Mouse (Mus musculus) lung, adult 18-20 months (tissue): ENCODE data around the gene Mical1.

Source experiments
- DNase-seq, 2 experiments: peaks; one replicate each; pipeline ENCODE4 v3.0.0; 2022; ENCODE audit warnings: mixed read lengths in 2 of 2

The Mical1 gene

DNA sequence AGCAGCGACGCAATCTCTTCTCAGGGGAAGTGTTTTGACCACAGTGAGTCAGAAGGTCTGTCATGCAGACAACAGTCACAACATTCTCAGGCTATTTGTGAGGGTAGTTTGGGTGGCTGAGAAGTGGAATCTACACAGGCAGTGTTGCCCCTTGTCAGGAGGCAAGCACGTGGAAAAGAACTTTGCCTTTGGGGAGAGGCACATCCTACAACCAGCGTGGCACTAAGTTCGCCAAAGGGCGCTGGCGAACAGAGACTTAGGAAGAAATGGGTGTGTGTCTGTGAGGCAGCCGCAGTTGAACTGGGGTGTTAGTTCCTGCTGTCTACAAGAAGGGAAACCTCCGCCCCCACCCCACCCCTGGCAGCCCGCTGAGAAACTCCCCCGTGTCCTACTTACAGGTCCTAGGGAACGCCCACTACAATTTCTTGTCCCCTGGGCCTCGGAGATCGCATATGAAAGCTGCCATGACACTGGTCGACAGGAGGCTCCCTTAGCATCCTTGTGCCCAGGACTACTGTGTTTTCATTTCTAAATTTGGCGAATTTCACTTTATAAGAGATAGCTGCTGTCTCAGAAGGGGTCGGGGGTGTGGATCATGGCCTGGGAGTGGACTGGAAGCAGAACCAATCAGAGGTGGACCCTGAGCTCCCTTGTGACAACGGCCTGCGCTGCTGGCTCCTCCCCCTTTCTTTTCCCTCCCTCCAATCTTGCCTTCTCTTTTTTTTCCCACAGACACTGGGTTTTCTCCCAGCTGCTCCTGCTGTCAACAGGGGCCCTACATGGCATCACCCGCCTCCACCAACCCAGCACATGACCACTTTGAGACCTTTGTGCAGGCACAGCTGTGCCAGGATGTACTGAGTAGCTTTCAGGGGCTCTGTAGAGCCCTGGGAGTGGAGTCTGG, 1.4 kb downstream of the Mical1 start:
- DNase-seq, result peak; percentile 80 to 83

DNA sequence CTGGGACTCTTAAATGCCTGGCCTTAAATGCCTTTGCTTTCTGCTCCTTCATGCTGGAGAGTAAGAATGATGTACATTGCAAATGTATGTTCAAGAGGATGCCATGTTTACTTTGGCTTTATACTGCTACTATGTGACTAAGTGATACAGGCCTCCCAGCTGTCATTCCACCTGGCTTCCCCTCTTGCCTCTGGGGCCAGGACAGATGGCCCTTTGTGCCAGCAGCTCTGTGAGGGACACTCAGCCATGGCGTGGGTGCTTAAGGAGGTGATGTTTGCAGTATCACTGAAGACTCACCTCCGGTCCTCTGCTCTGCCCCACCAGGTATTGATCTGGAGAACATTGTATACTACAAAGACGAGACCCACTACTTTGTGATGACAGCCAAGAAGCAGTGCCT, 3.8 kb downstream of the Mical1 start:
- DNase-seq, result no peak

DNA sequence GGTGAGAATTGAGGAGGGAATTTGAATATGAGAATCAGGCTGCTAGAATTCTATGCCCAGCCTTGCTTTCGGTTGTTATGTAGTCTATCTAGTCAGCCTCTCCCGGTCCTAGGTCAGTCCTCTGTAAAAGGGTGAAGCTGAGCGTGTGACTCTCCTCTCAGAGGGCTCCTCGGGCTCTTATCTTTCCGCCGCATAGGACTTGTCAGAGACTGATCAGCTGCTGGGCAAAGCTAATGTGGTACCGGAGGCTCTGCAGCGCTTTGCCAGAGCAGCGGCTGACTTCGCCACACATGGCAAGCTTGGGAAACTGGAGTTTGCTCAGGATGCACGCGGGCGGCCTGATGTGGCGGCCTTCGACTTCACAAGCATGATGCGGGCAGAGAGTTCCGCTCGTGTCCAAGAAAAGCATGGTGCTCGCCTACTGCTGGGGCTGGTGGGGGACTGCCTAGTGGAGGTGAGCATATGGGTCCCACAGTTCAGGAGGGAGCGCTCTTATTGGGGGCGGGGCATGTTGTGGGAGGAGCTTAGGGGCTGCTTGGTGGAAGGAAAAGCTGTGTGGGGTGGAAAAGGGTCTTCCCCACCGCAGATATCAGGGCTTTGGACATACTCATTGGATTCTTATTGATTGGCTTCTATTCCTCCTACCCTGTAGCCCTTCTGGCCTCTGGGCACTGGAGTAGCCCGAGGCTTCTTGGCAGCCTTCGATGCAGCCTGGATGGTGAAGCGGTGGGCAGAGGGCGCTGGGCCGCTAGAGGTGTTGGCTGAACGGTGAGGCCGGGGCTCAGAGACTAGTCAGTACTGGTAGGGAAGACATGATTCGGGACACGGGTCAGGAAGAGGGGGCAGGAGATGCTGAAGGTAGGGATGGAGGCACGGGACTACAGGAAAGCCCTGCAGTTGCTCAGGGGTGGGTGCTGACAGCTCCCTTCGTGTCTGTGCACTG, 5.1 kb downstream of the Mical1 start:
- DNase-seq, result no peak

GRCm38 (mm10) chr10:41482446-41482845, 6.3 kb downstream of the Mical1 start:
- DNase-seq, result no peak

DNA sequence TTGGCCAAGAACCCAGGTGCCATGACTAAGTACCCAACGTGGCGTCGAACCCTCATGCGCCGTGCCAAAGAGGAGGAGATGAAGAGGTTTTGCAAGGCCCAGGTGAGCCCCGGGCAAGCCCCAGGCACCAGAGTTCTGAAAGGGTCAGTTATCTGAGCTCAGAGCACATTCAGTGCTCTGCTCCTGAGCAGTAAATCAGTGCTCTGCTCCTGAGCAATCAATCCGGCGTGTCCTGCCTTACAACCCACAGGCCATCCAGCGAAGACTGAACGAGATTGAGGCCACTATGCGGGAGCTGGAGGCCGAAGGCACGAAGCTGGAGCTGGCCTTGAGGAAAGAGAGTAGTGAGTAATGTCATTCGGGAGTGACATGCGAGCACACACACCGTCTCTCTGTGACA, 9.7 kb downstream of the Mical1 start:
- no peak for DNase-seq

DNA sequence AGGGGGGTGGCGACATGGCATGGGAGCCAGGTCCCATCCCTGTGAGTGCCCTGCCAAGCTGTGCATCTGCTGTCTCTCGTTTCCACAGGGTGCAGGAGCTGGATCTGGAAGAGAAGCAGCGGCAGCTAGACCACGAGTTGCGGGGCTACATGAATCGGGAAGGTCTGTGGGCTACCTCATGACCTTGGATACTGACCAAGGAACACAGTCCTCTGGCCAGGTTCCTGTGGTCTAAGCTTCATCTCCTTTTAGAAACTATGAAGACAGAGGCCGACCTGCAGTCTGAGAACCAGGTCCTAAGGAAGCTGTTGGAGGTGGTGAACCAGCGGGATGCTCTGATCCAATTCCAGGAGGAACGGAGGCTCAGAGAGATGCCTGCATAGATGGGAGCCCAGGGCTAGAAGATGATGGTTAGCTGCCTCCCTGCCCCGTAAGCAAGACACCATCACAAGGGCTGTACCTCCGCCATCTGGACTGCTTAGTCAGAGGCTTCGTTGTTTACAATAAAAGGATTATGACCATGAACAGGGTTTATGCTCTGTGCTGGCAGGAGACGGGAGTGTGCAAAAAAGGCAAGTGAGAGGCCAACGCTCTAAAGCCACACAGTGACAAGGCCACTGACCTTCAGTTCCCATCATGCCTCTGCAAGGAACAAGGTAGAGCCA, 10.5 kb downstream of the Mical1 start:
- no peak for DNase-seq

DNA sequence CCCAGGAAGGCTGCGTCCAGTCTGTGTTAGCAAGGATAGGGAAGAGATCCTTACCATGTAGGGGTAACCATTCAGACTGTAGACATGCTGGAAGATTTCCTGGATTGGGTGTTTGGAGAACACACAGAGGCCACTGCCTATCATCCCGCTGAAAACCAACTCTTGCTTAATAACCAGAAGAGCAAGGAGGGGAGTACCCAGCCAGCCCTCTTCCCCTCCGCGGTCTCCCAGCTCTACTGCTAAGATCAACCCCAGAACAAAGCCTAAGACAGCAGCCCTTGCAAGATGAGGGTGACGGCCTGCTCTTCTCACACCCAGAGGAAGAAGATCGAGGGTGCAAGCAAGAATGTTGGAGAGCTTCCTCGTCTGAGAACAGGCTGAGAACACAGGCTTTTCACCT, 12.8 kb downstream of the Mical1 start:
- peak in 1 of 2 experiments; percentile 16 for DNase-seq

- no peak for DNase-seq
These were observed 13.2 kb downstream of the Mical1 start for GRCm38 (mm10) chr10:41489294-41489693.

- DNase-seq, result peak; percentile 97
These were observed 13.8 kb downstream of the Mical1 start, which contains the start of the genes Smpd2 and Ppil6 for GRCm38 (mm10) chr10:41489708-41490517. Gene Smpd2, minus strand, starts transcription at chr10:41490369. Gene Ppil6, plus strand, starts transcription at chr10:41490439.

DNA sequence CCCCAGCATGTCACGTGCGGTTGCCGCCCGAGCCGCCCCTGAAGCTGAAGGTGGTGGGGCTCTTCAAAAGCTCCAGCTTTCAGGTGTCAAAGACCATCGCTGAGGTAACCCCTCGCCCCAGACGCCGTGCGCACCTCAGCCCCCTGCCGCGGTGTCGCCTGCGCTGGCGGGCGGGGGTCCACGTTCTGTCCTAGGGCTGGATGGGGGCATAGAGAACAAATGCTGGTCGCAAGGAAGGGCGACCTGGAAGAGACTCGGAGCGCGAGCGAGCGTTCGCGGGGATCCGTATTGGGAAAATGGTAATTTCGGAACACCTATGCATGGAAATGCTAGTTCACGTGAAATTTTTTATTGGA, 14.4 kb downstream of the Mical1 start:
- DNase-seq, result no peak

DNA sequence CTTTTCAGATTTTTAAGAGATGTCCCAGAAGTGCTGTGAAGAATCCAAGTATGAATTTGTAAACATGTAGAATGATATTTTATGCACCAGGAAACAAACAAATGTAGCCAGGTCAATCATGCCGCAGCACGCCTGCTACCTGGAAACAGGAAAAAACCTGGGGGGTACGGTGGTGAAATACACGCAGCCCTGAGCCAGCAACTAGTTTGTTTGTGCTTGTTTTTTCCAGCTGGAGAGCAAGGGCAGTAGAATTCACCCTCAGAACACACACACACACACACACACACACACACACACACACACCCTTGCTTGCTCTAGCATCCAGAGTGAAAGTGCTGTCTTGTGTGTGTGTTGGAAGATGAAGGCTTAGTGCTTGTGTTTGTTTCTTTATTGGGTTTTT, 15.0 kb downstream of the Mical1 start:
- DNase-seq, result peak in 1 of 2 experiments; percentile 39

GRCm38 (mm10) chr10:41500941-41501340, 24.8 kb downstream of the Mical1 start:
- peak in 1 of 2 experiments; percentile 47 for DNase-seq

GRCm38 (mm10) chr10:41504996-41505395, 28.9 kb downstream of the Mical1 start:
- DNase-seq, result no peak

DNA sequence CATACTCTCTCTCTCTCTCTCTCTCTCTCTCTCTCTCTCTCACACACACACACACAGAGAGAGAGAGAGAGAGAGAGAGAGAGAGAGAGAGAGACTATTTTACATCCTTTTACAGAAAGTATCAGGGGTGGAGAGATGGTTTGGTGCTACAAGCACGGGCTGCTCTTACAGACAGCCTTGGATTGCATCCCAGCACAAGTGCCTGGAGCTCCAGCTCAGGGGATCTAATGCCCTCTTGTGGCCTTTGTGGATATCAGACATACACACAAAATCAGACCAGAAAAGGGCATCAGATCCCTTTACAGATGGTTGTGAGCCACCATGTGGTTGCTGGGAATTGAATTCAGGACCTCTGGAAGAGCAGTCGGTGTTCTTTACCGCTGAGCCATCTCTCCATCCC, 29.3 kb downstream of the Mical1 start:
- DNase-seq, result peak; percentile 54 to 74

DNA sequence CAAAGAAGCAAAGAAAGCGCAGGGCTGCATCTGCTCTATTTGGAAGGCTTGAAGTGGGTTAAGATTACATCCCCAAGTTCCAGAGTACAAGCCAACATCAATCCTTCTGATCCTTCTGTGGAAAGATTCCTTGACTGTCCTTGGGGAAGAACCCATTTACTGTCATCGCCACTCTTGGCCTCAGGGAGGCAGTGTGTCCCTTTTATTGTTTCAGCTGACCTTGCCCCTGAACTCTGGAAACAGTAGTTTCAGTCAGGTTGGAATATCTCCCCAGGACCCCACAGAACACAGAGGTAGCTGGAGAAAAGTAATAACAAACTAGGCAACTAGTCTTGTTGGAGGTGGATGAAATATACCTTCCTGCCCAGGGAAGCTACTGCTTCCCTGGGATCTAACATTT, 33.0 kb downstream of the Mical1 start:
- DNase-seq, result no peak

DNA sequence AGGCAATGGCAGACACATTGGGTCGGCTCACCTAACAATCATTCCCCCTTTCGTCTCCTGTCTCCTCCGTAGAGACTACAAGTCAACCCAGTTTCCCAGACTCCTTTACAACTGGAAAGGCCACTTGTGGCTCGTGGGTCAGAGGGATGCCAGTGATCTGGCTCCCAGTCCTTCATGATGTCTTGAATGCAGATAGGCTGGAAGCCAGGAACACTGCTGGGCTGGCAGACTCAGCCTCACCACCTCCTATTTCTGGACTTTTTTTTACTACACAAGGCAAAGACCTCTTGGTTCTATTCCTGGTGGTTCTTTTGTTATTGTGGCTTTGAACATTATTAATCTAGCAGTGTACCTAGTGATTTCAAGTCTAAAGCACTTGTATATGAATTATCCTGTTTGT, 38.2 kb downstream of the Mical1 start:
- DNase-seq, result no peak

GRCm38 (mm10) chr10:41514921-41515320, 38.8 kb downstream of the Mical1 start:
- no peak for DNase-seq

DNA sequence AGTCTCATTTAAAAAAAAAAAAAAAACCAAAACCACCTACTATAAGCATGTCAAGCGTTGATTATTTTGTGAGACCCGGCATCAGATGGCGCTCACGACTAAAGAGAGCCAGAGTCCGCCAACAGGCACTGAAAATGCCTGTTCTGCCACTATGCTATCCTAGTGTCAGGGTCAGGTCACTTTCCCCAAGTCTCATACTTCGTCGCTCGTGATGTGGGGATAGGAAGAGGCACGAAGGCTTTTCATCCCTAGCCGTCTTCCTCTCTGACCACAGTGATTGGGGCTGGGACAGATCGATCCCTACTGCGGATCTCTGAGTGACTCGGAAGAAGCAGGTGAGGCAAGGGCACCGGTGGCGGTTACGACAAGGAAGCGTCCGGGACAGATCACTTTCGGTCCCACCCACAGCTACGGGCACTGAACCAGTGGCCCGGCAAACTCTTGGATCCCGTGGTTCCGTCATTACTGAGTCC, 42.4 kb downstream of the Mical1 start:
- peak; percentile 81 to 84 for DNase-seq

DNA sequence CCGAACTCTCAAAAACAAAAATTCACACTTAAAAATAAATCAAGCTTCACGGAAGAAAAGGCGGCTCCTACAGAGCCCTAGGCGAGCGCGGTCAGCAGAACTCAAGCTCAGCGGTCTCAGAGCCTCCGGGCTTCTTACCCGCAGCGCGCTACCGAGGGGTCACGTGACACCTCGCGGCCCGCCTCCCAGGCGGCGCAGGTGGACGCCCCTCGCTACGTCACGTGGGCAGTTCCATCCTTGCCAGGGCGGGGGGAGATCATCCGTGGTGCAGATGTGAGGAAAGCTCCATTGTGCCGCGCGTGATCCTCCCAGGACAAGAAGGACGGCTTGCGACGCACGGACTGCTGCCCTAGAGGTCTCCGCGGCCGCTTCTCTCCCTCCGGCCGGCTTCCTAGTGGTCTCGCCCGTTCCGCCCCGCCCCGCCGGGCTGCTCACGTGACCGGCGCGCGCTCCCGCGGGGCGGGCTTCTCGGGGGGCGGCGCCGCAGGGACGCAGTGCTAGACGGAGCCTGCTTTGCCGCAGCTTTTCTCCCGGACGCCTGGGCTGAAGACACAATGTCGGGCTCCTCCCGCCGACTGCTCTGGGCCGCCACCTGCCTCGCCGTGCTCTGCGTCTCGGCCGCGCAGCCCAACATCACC, 43.0 kb downstream of the Mical1 start, which contains the start of gene Cd164:
Gene Cd164, plus strand, starts transcription at position 434 of the 638 bp plus-strand sequence.
- peak; percentile 89 for DNase-seq

DNA sequence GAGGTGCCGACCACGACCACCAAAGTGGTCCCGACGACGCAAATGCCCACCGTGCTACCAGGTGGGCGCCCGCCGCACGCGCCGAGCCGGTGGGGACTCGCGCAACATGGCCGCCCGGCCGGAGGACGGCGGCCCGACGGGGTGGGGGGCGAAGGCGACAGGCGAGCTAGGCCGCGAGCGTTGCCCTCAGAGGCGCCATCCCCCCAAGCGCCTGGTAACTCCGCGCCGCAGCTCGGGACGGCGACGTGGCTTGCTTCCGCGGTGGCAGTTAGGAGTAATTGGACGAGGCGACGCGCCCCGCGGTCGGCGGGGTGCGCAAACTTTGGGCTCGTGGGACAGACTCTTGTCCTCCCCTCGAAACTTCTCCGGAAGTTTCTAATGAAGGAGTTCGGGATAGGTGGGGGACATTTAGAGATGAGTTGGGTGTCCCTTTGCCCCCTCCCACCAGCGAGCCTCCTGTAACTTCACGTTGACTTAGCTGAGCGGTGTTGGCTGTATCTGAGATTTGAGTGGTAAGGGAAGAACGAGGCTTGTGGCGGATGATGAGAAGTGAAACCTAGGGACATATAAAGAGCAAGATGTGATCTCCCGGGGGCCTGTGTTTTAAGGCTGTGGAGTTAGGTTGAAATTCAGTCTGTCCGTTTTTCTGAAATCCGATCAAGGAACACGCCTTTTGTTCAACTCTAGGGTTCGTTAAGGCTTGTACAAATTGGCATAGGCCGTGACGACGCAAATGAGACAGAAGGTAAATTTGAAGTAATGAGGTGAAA, 43.7 kb downstream of the Mical1 start:
- peak; percentile 50 to 65 for DNase-seq

DNA sequence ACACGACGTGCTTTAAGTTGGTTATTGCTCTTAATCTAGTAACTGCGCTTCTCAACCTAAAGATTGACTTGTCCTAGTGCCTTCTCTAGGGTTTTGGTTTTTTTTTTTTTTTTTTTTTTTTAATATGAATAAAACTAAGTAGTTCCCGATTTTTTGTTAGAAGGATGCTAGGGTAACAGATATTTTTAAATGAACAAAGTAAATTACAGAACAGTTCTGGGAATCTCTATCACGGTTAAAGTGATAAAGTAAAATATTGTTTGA, 44.2 kb downstream of the Mical1 start:
- DNase-seq, result no peak
